Mouse (Mus musculus) spleen, postnatal 4 days (tissue): ENCODE measurements around the gene Olfr610.
"Not testable (repeated sequence)": the region's sequence is repeated elsewhere in the genome, so short reads cannot be mapped to it uniquely, and the experiment has no call there.

Experiments
- DNase-seq, 2 experiments: peaks; one replicate each; pipeline ENCODE4 v3.0.0; 2022; ENCODE audit warnings: low spot score in 2 of 2

The Olfr610 gene

DNA sequence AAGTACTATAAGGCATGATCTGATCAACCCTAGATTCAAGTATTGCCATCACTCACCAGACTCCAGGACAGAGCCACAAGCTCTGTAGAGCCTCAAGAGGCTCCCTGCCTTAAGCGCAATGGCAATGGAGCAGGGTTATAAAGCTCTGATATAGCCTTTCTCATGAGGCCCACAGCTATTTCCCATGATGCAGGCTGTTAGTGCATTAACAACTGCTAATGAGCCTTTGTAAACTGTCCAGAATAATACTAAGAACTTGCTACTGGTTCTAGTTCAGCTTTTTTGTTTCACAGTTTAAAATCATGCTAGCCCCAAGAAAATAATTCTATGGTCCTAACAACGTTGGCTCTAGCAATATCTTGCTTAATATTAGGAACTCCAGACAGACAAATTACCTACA lies at the start of gene Olfr610:
Olfr610 (minus strand) TSS at position 101 of the 400 bp plus-strand sequence.
- DNase-seq, result no peak

DNA sequence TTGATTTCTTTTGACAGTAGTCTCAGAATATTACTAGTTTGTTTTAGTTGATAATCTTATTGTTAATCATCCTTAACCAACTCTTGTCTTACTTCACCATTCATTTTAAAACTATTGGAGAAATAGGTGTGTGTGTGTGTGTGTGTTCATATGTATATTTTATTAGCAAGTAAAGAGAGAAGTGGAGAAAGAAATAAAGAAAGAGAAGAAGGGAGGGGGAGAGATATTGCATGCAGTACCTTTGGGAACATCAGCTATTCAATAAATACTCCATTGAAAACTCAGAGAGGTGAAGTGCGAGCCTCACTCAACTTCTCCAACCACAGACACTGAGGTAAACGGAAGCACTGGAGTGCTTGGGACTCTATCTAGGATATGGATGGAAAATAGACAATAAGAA lies 43.9 kb upstream of the Olfr610 start, which contains the start of gene Olfr615:
Olfr615 (plus strand) TSS at position 301 of the 400 bp plus-strand sequence.
- DNase-seq, result no peak

DNA sequence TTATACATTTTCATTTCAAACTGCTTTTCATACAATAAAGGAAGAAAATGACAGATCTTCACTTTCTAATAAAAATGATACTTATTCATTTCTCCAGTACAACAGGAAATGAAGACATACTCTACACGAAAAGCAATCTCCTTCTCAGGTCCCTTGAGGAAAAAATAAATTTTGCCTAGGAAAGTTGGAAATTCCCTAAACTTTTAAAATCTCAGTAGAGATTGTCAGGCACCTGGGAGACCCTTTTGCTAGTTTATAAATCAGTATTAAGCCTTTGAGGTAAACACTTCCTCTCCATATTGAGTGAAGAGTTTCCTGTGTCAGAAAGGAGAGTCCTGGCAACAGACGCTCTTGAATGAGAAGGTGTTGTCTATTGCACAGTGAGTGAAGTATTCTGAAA lies 35.9 kb upstream of the Olfr610 start, which contains the start of gene Olfr613:
Olfr613 (plus strand) TSS at position 301 of the 400 bp plus-strand sequence.
- no peak for DNase-seq

DNA sequence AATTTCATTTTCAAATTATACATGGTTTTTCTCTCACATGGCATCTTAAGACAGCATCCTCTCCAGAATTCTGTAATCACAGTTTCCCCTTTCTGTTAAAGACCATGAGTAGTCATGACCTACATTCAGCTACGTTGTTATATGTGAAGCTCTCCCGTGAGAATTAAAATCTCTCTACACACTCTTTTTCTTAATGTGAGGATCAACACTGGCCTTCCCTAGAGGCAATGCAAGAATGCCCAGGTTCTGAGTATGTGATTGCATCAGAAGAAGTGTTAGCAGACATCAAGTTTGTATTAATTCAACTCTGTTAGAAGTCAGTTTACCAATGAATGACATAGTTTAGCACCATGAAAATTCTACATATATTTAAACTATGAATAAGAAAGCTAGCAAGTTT lies 30.7 kb upstream of the Olfr610 start, which contains the start of gene Olfr612:
Olfr612 (minus strand) TSS at position 101 of the 400 bp plus-strand sequence.
- not testable (repeated sequence) for DNase-seq

DNA sequence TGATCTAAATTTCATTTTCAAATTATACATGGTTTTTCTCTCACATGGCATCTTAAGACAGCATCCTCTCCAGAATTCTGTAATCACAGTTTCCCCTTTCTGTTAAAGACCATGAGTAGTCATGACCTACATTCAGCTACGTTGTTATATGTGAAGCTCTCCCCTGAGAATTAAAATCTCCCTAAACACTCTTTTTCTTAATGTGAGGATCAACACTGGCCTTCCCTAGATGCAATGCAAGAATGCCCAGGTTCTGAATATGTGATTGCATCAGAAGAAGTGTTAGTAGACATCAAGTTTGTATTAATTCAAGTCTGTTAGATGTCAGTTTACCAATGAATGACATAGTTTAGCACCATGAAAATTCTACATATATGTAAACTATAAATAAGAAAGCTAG lies 8.8 kb upstream of the Olfr610 start, which contains the start of gene Olfr611:
Olfr611 (minus strand) TSS at position 101 of the 400 bp plus-strand sequence.
- DNase-seq, result not testable (repeated sequence)

DNA sequence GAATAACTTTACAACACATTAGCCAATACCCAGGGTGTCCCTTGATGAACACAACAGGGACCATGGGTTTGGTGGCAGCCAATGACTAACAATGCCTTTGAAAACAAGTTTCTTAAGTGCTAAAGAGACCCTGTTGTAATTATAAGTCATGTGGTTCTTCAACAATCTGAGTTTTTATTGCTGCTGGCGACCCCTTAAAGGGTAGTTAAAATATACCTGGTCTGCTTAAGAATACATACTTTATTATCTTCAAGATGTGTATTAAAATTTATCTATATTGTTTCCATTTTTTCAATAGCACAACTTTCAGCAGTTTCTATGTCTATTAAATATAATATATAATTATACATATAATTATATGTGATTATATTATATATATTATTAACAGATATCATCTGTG lies 14.0 kb downstream of the Olfr610 start, which contains the start of gene Olfr609:
Olfr609 (minus strand) TSS at position 101 of the 400 bp plus-strand sequence.
- no peak for DNase-seq

DNA sequence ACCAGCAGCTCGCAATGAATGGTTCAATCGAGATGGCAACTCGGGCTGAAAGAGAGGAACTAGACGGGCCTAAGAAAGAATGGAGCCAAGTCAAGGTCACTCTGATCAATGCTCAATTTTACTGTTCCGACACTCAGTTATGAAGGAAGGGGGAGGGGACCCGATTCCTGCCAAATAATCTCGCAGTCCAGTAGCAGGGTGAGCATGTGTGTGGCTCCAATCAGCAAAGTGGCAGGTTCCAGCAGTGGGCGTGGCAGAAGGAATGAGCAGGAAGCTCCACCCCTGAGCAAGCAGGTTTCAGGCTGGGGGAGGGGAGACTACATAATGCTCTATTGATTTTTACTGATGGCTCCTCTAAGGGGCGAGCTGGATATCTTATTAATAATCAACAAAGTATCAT lies 34.8 kb downstream of the Olfr610 start:
- not testable (repeated sequence) for DNase-seq

DNA sequence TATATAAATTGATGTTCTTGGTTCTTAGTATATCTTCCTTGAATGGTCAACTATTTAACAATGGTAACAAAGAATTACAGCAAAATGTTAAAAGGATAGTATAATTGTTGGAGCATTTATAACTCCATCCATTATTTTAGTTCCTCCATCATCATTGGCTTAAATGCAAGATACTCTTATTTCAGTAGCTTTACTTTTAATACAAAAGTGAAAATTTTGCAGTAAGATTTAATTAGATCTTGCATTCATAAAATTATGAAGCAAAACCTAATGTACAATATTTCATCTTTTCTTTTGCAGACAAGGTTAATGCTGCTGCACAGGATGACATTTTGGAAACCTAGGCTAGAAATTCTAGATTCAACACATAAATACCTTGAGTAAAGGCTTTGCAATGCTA lies 42.3 kb downstream of the Olfr610 start, which contains the start of gene Olfr608:
Olfr608 (plus strand) TSS at position 301 of the 400 bp plus-strand sequence.
- no peak for DNase-seq

DNA sequence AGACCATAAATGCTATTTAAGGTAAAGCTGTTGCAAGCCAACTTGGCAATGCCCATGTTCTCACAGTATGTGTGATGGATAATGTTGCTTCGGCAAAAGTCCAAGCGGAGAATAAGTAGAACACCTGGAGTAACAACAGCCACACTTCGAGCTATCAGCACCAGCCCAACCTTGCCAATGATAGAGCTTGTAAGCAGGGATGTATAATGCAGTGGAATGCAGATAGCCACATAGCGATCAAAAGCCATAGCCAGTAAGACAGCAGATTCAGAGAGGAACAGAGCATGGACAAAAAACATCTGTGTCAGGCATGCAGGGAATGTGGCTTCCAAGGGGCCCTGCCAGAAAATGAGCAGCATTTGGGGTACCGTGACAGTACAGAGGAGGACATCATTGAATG lies 51.3 kb downstream of the Olfr610 start:
- no peak for DNase-seq
